Mouse (Mus musculus): ENCODE results near the gene Rftn2.

DNA sequence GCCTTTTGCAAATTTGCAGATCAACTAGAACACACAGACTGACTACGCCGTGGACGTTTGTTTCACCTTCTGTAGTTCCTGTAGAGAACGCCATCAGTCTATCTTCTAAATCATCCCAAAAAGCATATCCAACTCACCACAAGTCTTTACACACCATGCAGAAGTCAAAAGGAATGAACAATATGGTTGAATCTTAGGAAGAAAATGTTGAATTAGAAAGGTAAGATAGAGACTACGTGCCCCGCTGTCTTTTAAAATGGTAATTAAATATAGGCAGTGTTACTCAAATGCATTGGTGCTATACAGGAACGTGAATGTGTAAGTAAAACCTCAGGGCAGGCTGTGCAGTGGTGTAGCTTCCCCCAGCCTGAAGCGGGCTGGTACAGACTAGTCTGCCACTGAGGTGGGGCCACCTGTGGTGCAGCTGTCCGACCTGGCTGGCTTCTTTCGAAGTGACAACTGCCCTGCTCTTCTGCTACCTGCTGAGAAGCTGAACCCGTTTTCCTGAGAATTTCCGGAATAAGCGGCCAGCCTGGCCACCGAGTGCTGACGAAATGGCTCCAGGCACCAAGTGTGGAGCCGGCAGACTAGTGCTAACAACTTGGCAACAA lies 8.4 kb upstream of the Rftn2 start:
- TF ChIP-seq CTCF (IDR thresholded peaks at IDR 0.05; ENCODE audit: extremely low read depth, insufficient read depth, insufficient read length, insufficient replicate concordance) (no peak), POLR2A (IDR thresholded peaks at IDR 0.05; ENCODE audit: low read depth, low read length) (no peak)
